Mouse (Mus musculus): ENCODE measurements at regions not wholly inside any gene's neighbourhood (a gene's known extent, or its start where the extent isn't known, plus 50 kb on each side); places are given as distances from the start of the nearest gene placed in this dataset.

- no peak for TF ChIP-seq CTCF (IDR thresholded peaks at IDR 0.05; ENCODE audit: extremely low read depth, insufficient read length, insufficient replicate concordance, low read depth, low read length)
- no peak for TF ChIP-seq POLR2A (IDR thresholded peaks at IDR 0.05; ENCODE audit: low read depth, low read length)
Observed at GRCm38 (mm10) chr5:103291219-103291618, 80.1 kb upstream of the Mapk10 start.

Measured in small intestine, adult 2 months (tissue).